Mouse (Mus musculus) central nervous system, embryonic 11.5 days (tissue): ENCODE data around the gene Cphx2. TPM values are rescaled to one million over a fixed set of nuclear protein-coding genes. Genes with fewer than 3 reads are reported as not detected.

ENCODE experiments used
- polyA plus RNA-seq: library from polyadenylated mRNA; depleted of rRNA; stranded (reverse); fragments of >200 nt; gene quantifications from 2 replicates; pipeline ENCODE4 v1.2.3, GENCODE M21; 2012; rRNA removed

The Cphx2 gene
- polyA plus RNA-seq = not detected in 2 replicates

DNA sequence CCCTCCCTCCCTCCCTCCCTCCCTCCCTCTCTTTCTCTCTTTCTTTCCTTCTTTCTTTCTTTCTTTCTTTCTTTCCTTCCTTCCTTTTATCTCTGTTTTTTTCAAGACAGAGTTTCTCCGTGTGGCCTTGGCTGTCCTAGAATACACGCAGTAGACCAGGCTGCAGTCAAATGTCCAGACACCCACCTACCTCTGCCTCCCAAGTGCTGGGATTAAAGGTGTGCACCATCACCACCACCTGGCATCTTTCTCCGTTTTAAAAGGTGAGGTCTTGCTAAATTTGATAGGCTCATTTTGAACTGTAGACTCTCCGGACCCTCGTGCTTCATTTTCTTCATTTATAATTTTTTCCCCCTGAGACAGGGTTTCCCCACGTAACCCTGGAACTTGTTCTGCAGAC, at the start of gene Cphx2:
Cphx2 (plus strand) TSS at position 301 of the 400 bp plus-strand sequence.

DNA sequence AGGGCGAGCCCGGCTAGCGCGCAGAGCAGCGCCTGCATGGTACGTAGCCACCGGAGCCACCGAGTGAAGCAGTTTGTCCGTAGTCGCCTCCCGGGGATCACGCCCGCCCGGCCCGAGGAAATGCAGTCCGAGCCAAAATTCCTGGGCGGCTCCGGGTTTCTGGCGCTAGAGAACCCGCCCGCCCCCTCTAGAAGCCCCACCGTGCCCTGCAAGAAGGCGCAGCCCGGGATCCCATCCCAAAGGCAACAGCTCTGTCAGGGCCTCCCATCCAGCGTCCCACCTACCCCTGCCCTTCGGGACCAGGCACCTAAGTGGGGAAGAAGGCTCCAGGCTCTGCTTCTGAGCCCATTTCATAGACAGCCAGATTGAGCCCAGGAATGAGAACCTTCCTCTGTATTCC, 38.7 kb upstream of the Cphx2 start, which contains the start of gene Gm9780:
Gm9780 (minus strand) TSS at position 101 of the 400 bp plus-strand sequence.

DNA sequence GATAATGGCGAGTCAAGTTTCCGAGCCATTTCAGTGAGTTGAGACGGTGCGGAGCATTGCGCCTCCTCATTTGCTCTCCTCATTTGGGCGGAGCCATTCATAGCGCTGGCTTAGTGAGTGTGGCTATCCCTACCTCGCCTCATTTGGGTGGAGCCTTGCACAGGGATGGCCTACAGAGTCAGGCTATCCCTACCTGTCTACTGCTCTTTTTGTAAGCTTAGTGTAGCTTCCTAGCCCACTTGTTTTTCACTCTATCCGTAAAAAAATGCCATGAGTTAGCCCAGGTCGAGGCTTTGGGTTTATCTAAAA, 14.0 kb upstream of the Cphx2 start, which contains the start of gene Tmem254c:
Tmem254c (minus strand) TSS at position 31 of the 309 bp plus-strand sequence.

DNA sequence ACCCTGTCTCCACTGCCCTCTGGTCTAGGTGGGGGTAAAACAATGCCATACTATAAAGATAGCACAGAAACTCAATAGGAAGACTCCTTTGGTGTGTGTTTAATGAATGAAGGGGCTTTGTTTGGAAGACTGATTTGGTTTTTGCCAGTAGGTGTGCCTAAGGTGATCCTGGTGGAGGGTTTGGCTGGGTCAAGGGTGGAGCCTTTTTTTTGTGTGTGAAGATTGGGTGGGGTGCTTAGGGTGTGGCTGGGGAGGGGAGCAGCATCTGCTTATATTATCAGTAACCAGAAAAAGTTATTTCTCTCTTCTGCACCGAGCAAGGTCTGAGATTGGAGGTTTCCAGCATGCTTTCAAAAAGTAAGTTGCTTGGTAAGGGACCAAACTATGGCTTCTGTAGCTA, 681 bp downstream of the Cphx2 start, which contains the start of gene Cphx3:
Cphx3 (plus strand) TSS at position 301 of the 400 bp plus-strand sequence.

DNA sequence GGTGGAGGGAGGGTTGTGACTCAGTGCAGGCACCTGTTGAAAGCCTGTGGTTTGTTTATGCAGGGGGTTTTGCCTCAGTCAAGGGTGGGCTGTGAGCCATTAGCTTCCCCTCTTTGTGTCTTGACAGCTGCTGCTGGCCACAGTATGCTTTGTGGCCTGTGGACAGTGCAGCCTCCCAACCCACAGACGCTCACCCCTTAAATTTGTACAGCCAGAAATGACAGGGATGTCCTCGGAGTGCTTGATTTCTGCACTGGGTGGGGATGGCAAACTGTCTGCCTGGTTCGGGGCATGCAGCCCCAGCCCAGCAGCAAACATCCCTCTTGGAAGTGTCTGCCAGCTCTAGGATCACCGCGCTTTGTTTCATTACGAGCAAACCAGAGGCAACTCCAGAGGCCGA, 36.8 kb downstream of the Cphx2 start, which contains the start of gene Duxbl2:
Duxbl2 (plus strand) TSS at position 200 of the 400 bp plus-strand sequence.

Other genes starting within 250 kb of the Cphx2 start
- 2.9 and 4.5 TPM in 2 replicates for gene Anxa11, start 239.4 kb upstream of the Cphx2 start, polyA plus RNA-seq
- gene Plac9a, start 178.4 kb upstream of the Cphx2 start, polyA plus RNA-seq = not detected in 2 replicates
- 0.94 and 2.0 TPM in 2 replicates for gene Tmem254a, start 153.8 kb upstream of the Cphx2 start, polyA plus RNA-seq
- not detected in 2 replicates for gene Cphx1, start 143.2 kb upstream of the Cphx2 start, polyA plus RNA-seq
- gene Duxbl1, start 102.9 kb upstream of the Cphx2 start, polyA plus RNA-seq = 17.3 and 17.5 TPM in 2 replicates
- gene Gm9780, start 38.8 kb upstream of the Cphx2 start, polyA plus RNA-seq = 1.1 and 1.2 TPM in 2 replicates
- gene Tmem254c, start 14.2 kb upstream of the Cphx2 start, polyA plus RNA-seq = 0.07 and 1.7 TPM in 2 replicates
- gene Cphx3, start 781 bp downstream of the Cphx2 start, polyA plus RNA-seq = not detected in 2 replicates
- gene Duxbl2, start 36.8 kb downstream of the Cphx2 start, polyA plus RNA-seq = not detected in 2 replicates
- gene Plac9b, start 101.0 kb downstream of the Cphx2 start, polyA plus RNA-seq = 0.81 and 3.7 TPM in 2 replicates
- gene Tmem254b, start 125.5 kb downstream of the Cphx2 start, polyA plus RNA-seq = 9.1 and 16.7 TPM in 2 replicates
- 8.3 and 11.2 TPM in 2 replicates for gene Duxbl3, start 176.4 kb downstream of the Cphx2 start, polyA plus RNA-seq